Mouse (Mus musculus): ENCODE measurements around the gene 1700049E17Rik1. TPM values are rescaled to one million over a fixed set of nuclear protein-coding genes. Genes with fewer than 3 reads are reported as not detected.
"Not testable (repeated sequence)": the region's sequence is repeated elsewhere in the genome, so short reads cannot be mapped to it uniquely, and the experiment has no call there.

1700049E17Rik1 gene
- polyA plus RNA-seq (2015; fragmentation: Nextera tagmentation; extraction: Ambion mirVana), result not detected in 2 replicates

DNA sequence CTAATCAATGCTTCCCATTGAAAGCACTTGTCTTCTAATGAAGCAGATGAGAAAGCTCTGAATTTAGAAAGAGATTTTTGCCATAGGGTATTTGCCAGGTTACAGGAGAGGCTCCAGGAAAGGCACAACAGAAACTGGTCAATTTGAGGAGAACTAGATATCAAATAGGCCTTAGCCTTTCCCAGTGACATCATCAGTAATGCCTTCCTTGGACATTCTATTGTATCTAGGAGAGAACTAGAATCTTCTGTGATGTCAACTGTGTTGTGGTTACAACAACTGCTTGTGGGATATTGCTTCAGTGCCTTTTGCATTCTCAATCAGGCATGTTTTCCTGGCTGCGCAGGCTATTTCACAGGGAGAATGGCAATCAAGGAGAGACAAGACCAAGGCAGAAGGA lies at the start of gene 1700049E17Rik1:
Gene 1700049E17Rik1 (plus strand): TSS at position 301 of the 400 bp plus-strand sequence.
- H3K4me2 ChIP-seq (replicated peaks); H3K4me1 ChIP-seq; H3K36me3 ChIP-seq; H3K9ac ChIP-seq; H3K27ac ChIP-seq; ATAC-seq (ENCODE audit: low FRiP score, low read depth); H3K27me3 ChIP-seq; H3K4me3 ChIP-seq; H3K9me3 ChIP-seq: not testable (repeated sequence)
- WGBS, result no CpG with 5 or more reads among the region's 1 CpGs

- not testable (repeated sequence) for H3K27ac ChIP-seq; H3K36me3 ChIP-seq; H3K4me2 ChIP-seq (replicated peaks); ATAC-seq (ENCODE audit: low FRiP score, low read depth); H3K4me3 ChIP-seq; H3K9ac ChIP-seq; H3K27me3 ChIP-seq; H3K4me1 ChIP-seq; H3K9me3 ChIP-seq
- WGBS, result no CpG with 5 or more reads among the region's 2 CpGs
Measured at GRCm38 (mm10) chr14:41907190-41907589, 17.6 kb upstream of the 1700049E17Rik1 start, which contains the start of gene Gm7980. Gm7980 (minus strand) TSS chr14:41907290.

GRCm38 (mm10) chr14:41943695-41944094 lies 18.9 kb downstream of the 1700049E17Rik1 start, which contains the start of gene 1700024B05Rik:
1700024B05Rik (plus strand) TSS chr14:41943995.
- H3K27me3 ChIP-seq; H3K4me1 ChIP-seq; H3K36me3 ChIP-seq; H3K9me3 ChIP-seq; H3K4me3 ChIP-seq; H3K27ac ChIP-seq; ATAC-seq (ENCODE audit: low FRiP score, low read depth); H3K4me2 ChIP-seq (replicated peaks); H3K9ac ChIP-seq: not testable (repeated sequence)
- 75% methylated on average over 2 of the region's 2 CpGs for WGBS

GRCm38 (mm10) chr14:41964095-41964494 lies 39.3 kb downstream of the 1700049E17Rik1 start:
- H3K4me2 ChIP-seq (replicated peaks); H3K9me3 ChIP-seq; H3K27ac ChIP-seq; H3K36me3 ChIP-seq; ATAC-seq (ENCODE audit: low FRiP score, low read depth); H3K27me3 ChIP-seq; H3K4me3 ChIP-seq; H3K4me1 ChIP-seq; H3K9ac ChIP-seq: not testable (repeated sequence)
- 68% methylated on average over 4 of the region's 4 CpGs for WGBS

GRCm38 (mm10) chr14:41967827-41968226 lies 43.1 kb downstream of the 1700049E17Rik1 start, which contains the start of gene Gm6401:
Gm6401 (minus strand) TSS chr14:41967927.
- 81% methylated on average over 1 of the region's 1 CpGs for WGBS
- H3K9ac ChIP-seq; H3K4me3 ChIP-seq; H3K4me1 ChIP-seq; H3K36me3 ChIP-seq; H3K27me3 ChIP-seq; H3K27ac ChIP-seq; H3K4me2 ChIP-seq (replicated peaks); ATAC-seq (ENCODE audit: low FRiP score, low read depth); H3K9me3 ChIP-seq: not testable (repeated sequence)

GRCm38 (mm10) chr14:41968596-41968995 lies 43.8 kb downstream of the 1700049E17Rik1 start:
- not testable (repeated sequence) for H3K9me3 ChIP-seq; ATAC-seq (ENCODE audit: low FRiP score, low read depth); H3K27me3 ChIP-seq; H3K4me1 ChIP-seq; H3K4me2 ChIP-seq (replicated peaks); H3K4me3 ChIP-seq; H3K27ac ChIP-seq; H3K9ac ChIP-seq; H3K36me3 ChIP-seq
- WGBS, result 67% methylated on average over 3 of the region's 3 CpGs

Other genes starting within 250 kb of the 1700049E17Rik1 start
- gene Gm8068, start 223.1 kb upstream of the 1700049E17Rik1 start, polyA plus RNA-seq (2015; fragmentation: Nextera tagmentation; extraction: Ambion mirVana), result not detected in 2 replicates
- not detected in 2 replicates for gene Gm7929, start 174.3 kb upstream of the 1700049E17Rik1 start, polyA plus RNA-seq (2015; fragmentation: Nextera tagmentation; extraction: Ambion mirVana)
- not detected in 2 replicates for gene Gm47189, start 152.5 kb upstream of the 1700049E17Rik1 start, polyA plus RNA-seq (2015; fragmentation: Nextera tagmentation; extraction: Ambion mirVana)
- gene Gm7980, start 17.7 kb upstream of the 1700049E17Rik1 start, polyA plus RNA-seq (2015; fragmentation: Nextera tagmentation; extraction: Ambion mirVana), result not detected in 2 replicates
- gene 1700024B05Rik, start 19.0 kb downstream of the 1700049E17Rik1 start, polyA plus RNA-seq (2015; fragmentation: Nextera tagmentation; extraction: Ambion mirVana), result not detected in 2 replicates
- not detected in 2 replicates for gene Gm6401, start 43.0 kb downstream of the 1700049E17Rik1 start, polyA plus RNA-seq (2015; fragmentation: Nextera tagmentation; extraction: Ambion mirVana)
- not detected in 2 replicates for gene Gm3543, start 58.4 kb downstream of the 1700049E17Rik1 start, polyA plus RNA-seq (2015; fragmentation: Nextera tagmentation; extraction: Ambion mirVana)
- gene Gm7951, start 192.4 kb downstream of the 1700049E17Rik1 start, polyA plus RNA-seq (2015; fragmentation: Nextera tagmentation; extraction: Ambion mirVana), result not detected in 2 replicates
- not detected in 2 replicates for gene Gm17027, start 237.7 kb downstream of the 1700049E17Rik1 start, polyA plus RNA-seq (2015; fragmentation: Nextera tagmentation; extraction: Ambion mirVana)